Mouse (Mus musculus) thymus, adult 2 months (tissue): ENCODE measurements around the gene Ehf.

Experiments used
- CTCF ChIP-seq: fragments of 200-500 bp; IDR thresholded peaks from 2 replicates; pipeline ENCODE4 v1.5.1; 2012; ENCODE audit warnings: mild to moderate bottlenecking, control low read depth, low read length, moderate library complexity, borderline replicate concordance; ENCODE audit not compliant: control insufficient read depth, poor library complexity, insufficient read depth; ENCODE audit errors: extremely low read depth
- POLR2A ChIP-seq: fragments of 200-500 bp; IDR thresholded peaks from 2 replicates; pipeline ENCODE4 v1.6.1; 2012; ENCODE audit warnings: mild to moderate bottlenecking, low read length, control low read depth, moderate library complexity; ENCODE audit not compliant: control insufficient read depth, poor library complexity, insufficient read depth; ENCODE audit errors: extremely low read depth

- TF ChIP-seq POLR2A (no peak), CTCF (no peak)
These were observed 27.6 kb downstream of the Ehf start for GRCm38 (mm10) chr2:103275316-103275960.
